10 mouse cellular contexts compared by ENCODE assay signal in the genomic region with DNA sequence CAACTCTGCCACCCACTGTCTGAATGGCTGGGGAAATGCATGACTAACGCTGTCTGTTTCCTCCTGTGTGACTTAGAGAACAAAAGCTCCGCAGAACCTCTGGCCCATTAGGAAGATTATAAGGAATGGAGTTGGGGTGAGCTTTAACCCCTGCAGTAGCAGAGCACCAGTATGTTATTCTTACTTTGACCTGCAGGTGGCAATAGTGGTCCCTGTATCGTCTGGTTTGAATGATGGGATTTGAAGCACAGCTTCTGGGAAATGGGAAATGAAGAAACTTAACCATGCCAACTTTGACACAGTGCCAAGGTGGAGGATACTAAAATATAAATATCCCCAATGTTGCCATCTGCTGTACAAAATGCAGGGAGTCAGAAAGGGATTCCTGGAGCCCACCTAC. TPM values are rescaled to one million over a fixed set of nuclear protein-coding genes. Genes with fewer than 3 reads are reported as not detected.
DNase-seq lines count a peak whose midpoint lies in the region; ATAC-seq and TF ChIP-seq lines count a peak whose summit lies in the region.
"Had no signal": no experiment of that assay in that cellular context is flagged by ENCODE, and none has a peak within 500 bp of the region (broad histone marks: within the 10 kb centered on the region; RNA-seq: fewer than 3 reads in every experiment).

No protein-coding gene starts in this region.

- no peak for TF ChIP-seq CTCF in liver, adult 2 months (IDR thresholded peaks at IDR 0.05; ENCODE audit: low read depth, low read length)

- no peaks in the 10 kb centered on the region for H3K79me2 ChIP-seq in liver, adult 2 months (ENCODE audit: control insufficient read depth, insufficient read depth, low read length)

- WGBS in liver, adult 2 months: 32% methylated on average over 3 of the region's 3 CpGs
- 4% methylated on average over 3 of the region's 3 CpGs for WGBS in liver, embryonic 11.5 days
- WGBS in forebrain, embryonic 15.5 days: 3% methylated on average over 3 of the region's 3 CpGs
- 3% methylated on average over 3 of the region's 3 CpGs for WGBS in kidney, embryonic 14.5 days

- DNase-seq in liver, adult 2 months (ENCODE audit: extremely low read depth, low read depth, low spot score): peak; percentile 27
- DNase-seq in liver, embryonic 11.5 days (ENCODE audit: low spot score): no peak
- peak; percentile 10 for DNase-seq in thymus, postnatal 25 days
- DNase-seq in urinary bladder, postnatal 36 days (ENCODE audit: low spot score in 2 of 2): no peak

- H3K4me3 ChIP-seq in liver, adult 2 months (ENCODE audit: insufficient read depth, low read depth, low read length): no peak overlapping the region
- H3K4me3 ChIP-seq in liver, embryonic 11.5 days (ENCODE audit: low read depth, low read length): no peak overlapping the region
- H3K4me3 ChIP-seq in forebrain, embryonic 15.5 days: no peak overlapping the region
- no peak overlapping the region for H3K4me3 ChIP-seq in kidney, embryonic 14.5 days (ENCODE audit: low read length)

- no peak overlapping the region for H3K27ac ChIP-seq in liver, adult 2 months (replicated peaks; ENCODE audit: insufficient read depth, low read depth, low read length)
- H3K27ac ChIP-seq in liver, embryonic 11.5 days (ENCODE audit: low read depth, low read length): no peak overlapping the region
- H3K27ac ChIP-seq in forebrain, embryonic 15.5 days (replicated peaks): no peak overlapping the region
- H3K27ac ChIP-seq in kidney, embryonic 14.5 days (ENCODE audit: low read depth, low read length): no peak overlapping the region

- no peaks in the 10 kb centered on the region for H3K4me1 ChIP-seq in liver, adult 2 months (ENCODE audit: control insufficient read depth, insufficient read depth, low read length)
- H3K4me1 ChIP-seq in liver, embryonic 11.5 days (replicated peaks; ENCODE audit: control insufficient read depth, insufficient read depth, low read length): no peaks in the 10 kb centered on the region
- H3K4me1 ChIP-seq in forebrain, embryonic 15.5 days: no peaks in the 10 kb centered on the region
- H3K4me1 ChIP-seq in kidney, embryonic 14.5 days (ENCODE audit: control insufficient read depth, insufficient read depth, low read length): no peaks in the 10 kb centered on the region

- no peaks in the 10 kb centered on the region for H3K27me3 ChIP-seq in liver, adult 2 months (ENCODE audit: control insufficient read depth, insufficient read depth, low read length)
- no peaks in the 10 kb centered on the region for H3K27me3 ChIP-seq in liver, embryonic 11.5 days (replicated peaks; ENCODE audit: control insufficient read depth, insufficient read depth, low read length)
- H3K27me3 ChIP-seq in forebrain, embryonic 15.5 days: no peaks in the 10 kb centered on the region
- H3K27me3 ChIP-seq in kidney, embryonic 14.5 days (ENCODE audit: control insufficient read depth, insufficient read depth, low read length): no peaks in the 10 kb centered on the region

- H3K36me3 ChIP-seq in liver, adult 2 months (ENCODE audit: control insufficient read depth, insufficient read depth, low read length): peaks cover 16% of the 10 kb centered on the region
- no peaks in the 10 kb centered on the region for H3K36me3 ChIP-seq in liver, embryonic 11.5 days (ENCODE audit: control insufficient read depth, insufficient read depth, low read length)
- H3K36me3 ChIP-seq in forebrain, embryonic 15.5 days: no peaks in the 10 kb centered on the region
- H3K36me3 ChIP-seq in kidney, embryonic 14.5 days (ENCODE audit: control insufficient read depth, insufficient read depth, low read length): no peaks in the 10 kb centered on the region

- no peak overlapping the region for H3K4me2 ChIP-seq in liver, embryonic 11.5 days
- no peak overlapping the region for H3K4me2 ChIP-seq in forebrain, embryonic 15.5 days (replicated peaks)
- no peak overlapping the region for H3K4me2 ChIP-seq in kidney, embryonic 14.5 days (replicated peaks; ENCODE audit: low read depth, low read length)

- H3K9me3 ChIP-seq in liver, embryonic 11.5 days (ENCODE audit: control insufficient read depth, low read length): no peaks in the 10 kb centered on the region
- H3K9me3 ChIP-seq in forebrain, embryonic 15.5 days: no peaks in the 10 kb centered on the region
- no peaks in the 10 kb centered on the region for H3K9me3 ChIP-seq in kidney, embryonic 14.5 days (ENCODE audit: control insufficient read depth, low read length)

- TF ChIP-seq POLR2A in liver, adult 2 months (IDR thresholded peaks at IDR 0.05; ENCODE audit: extremely low read depth, insufficient read depth, low read length): no peak

- no peak for ATAC-seq in liver, embryonic 11.5 days (replicated peaks; ENCODE audit: low FRiP score)
- peak; percentile 47 for ATAC-seq in activated CD4-positive, CD25-positive, alpha-beta regulatory T cell, adult 4 months
- 0 out of 2 replicates have a peak, but pooled peaks have one; percentile 39 for ATAC-seq in forebrain, embryonic 15.5 days (replicated peaks)
- ATAC-seq in kidney, embryonic 14.5 days (ENCODE audit: low FRiP score, low TSS enrichment): peak; percentile 15; the same call in 1 of the 2 replicates
- ATAC-seq in megakaryocyte progenitor cell, adult 5-6 weeks (replicated peaks; ENCODE audit: poor library complexity): peak; percentile 81

- no peak overlapping the region for H3K9ac ChIP-seq in liver, adult 2 months (ENCODE audit: low read depth, low read length)
- H3K9ac ChIP-seq in liver, embryonic 11.5 days (ENCODE audit: low read depth, low read length): no peak overlapping the region
- no peak overlapping the region for H3K9ac ChIP-seq in forebrain, embryonic 15.5 days (replicated peaks)
- no peak overlapping the region for H3K9ac ChIP-seq in kidney, embryonic 14.5 days (ENCODE audit: low read depth, low read length)

RNA-seq across cellular contexts. Expression of a gene that starts 8.6 kb away (rescaled TPM):
- total RNA-seq in liver, adult 2 months (2014; rRNA removed): 0.07 TPM in 1 of 2 replicates, not detected in the other
- polyA plus RNA-seq in liver, adult 2 months (2012; rRNA removed): 0.07 and 0.10 TPM in 2 replicates
- 0.25 TPM in 1 of 2 replicates, not detected in the other for polyA plus RNA-seq in liver, embryonic 11.5 days (2014; fragmentation: Nextera tagmentation; extraction: Ambion mirVana)
- polyA plus RNA-seq in activated CD4-positive, CD25-positive, alpha-beta regulatory T cell, adult 4 months (2017; shearing (Covaris generic)): not detected
- polyA plus RNA-seq in forebrain, embryonic 15.5 days (2015; fragmentation: Nextera tagmentation; extraction: Ambion mirVana): not detected in 2 replicates
- 0.10 and 0.30 TPM in 2 replicates for polyA plus RNA-seq in kidney, embryonic 14.5 days (2014; fragmentation: Nextera tagmentation; extraction: Ambion mirVana)
- not detected in 2 replicates for total RNA-seq in megakaryocyte progenitor cell, adult 5-6 weeks (2015)
- total RNA-seq in megakaryocyte progenitor cell, adult 5-6 weeks (2017): not detected in 2 replicates
- total RNA-seq: layer of hippocampus, postnatal 25 days had no signal

RNA-seq across cellular contexts. Expression of a gene that starts 51.7 kb away (rescaled TPM):
- total RNA-seq in liver, adult 2 months (2014; rRNA removed): not detected in 2 replicates
- not detected in 2 replicates for polyA plus RNA-seq in liver, adult 2 months (2012; rRNA removed)
- not detected in 2 replicates for polyA plus RNA-seq in liver, embryonic 11.5 days (2014; fragmentation: Nextera tagmentation; extraction: Ambion mirVana)
- polyA plus RNA-seq in activated CD4-positive, CD25-positive, alpha-beta regulatory T cell, adult 4 months (2017; shearing (Covaris generic)): not detected
- not detected in 2 replicates for polyA plus RNA-seq in forebrain, embryonic 15.5 days (2015; fragmentation: Nextera tagmentation; extraction: Ambion mirVana)
- polyA plus RNA-seq in kidney, embryonic 14.5 days (2014; fragmentation: Nextera tagmentation; extraction: Ambion mirVana): not detected in 2 replicates
- not detected in 2 replicates for total RNA-seq in megakaryocyte progenitor cell, adult 5-6 weeks (2015)
- not detected in 2 replicates for total RNA-seq in megakaryocyte progenitor cell, adult 5-6 weeks (2017)
- total RNA-seq: layer of hippocampus, postnatal 25 days had no signal
- polyA plus RNA-seq: spleen, adult 2 months had no signal

Comparison
In these comparisons a context has a peak if more than half of its experiments do, and no peak if none do; other contexts are left out.
1. DNase-seq: peak in liver, adult 2 months (single experiment) and thymus, postnatal 25 days (single experiment); none in liver, embryonic 11.5 days (single experiment) and urinary bladder, postnatal 36 days (0 of 2).